Mouse (Mus musculus) intestine, postnatal 0 days (tissue): ENCODE measurements at regions not wholly inside any gene's neighbourhood (a gene's known extent, or its start where the extent isn't known, plus 50 kb on each side); places are given as distances from the start of the nearest gene placed in this dataset.
A peak's percentile ranks its signal among the peaks of the same experiment; 100 is the strongest.
"Not testable (repeated sequence)": the region's sequence is repeated elsewhere in the genome, so short reads cannot be mapped to it uniquely, and the experiment has no call there.

Experiments
- ATAC-seq: fragments of 200-750 bp; cut with Nextera tagmentation; 2 replicates; pipeline ENCODE4 v1.8.0; 2017; ENCODE audit warnings: mild to moderate bottlenecking, moderate TSS enrichment, moderate library complexity
- H3K27ac ChIP-seq: fragments of 300-500 bp; sonication (generic); 2 replicates; pipeline ENCODE4 v1.5.1; 2014; ENCODE audit warnings: mild to moderate bottlenecking, low read depth, low read length, moderate library complexity
- H3K27me3 ChIP-seq: fragments of 300-500 bp; sonication (generic); replicated peaks from 2 replicates; pipeline ENCODE4 v1.6.1; 2014; ENCODE audit warnings: low read length, mixed read lengths; ENCODE audit not compliant: control insufficient read depth, insufficient read depth
- H3K36me3 ChIP-seq: fragments of 300-500 bp; sonication (generic); 2 replicates; pipeline ENCODE4 v1.6.1; 2014; ENCODE audit warnings: mild to moderate bottlenecking, moderate library complexity; ENCODE audit not compliant: control insufficient read depth, insufficient read depth
- H3K4me1 ChIP-seq: fragments of 300-500 bp; sonication (generic); replicated peaks from 2 replicates; pipeline ENCODE4 v1.6.1; 2014; ENCODE audit warnings: antibody characterized with exemption, low read length, mixed read lengths; ENCODE audit not compliant: control insufficient read depth, insufficient read depth
- H3K4me2 ChIP-seq: fragments of 300-500 bp; sonication (generic); replicated peaks from 2 replicates; pipeline ENCODE4 v1.6.1; 2014; ENCODE audit warnings: low read depth, mild to moderate bottlenecking, moderate library complexity
- H3K4me3 ChIP-seq: fragments of 300-500 bp; sonication (generic); 2 replicates; pipeline ENCODE4 v1.5.1; 2014; ENCODE audit warnings: low read depth, low read length
- H3K9ac ChIP-seq: fragments of 300-500 bp; sonication (generic); 2 replicates; pipeline ENCODE4 v1.6.1; 2014; ENCODE audit warnings: mild to moderate bottlenecking, low read depth, low read length
- H3K9me3 ChIP-seq: fragments of 300-500 bp; sonication (generic); 2 replicates; pipeline ENCODE4 v1.6.1; 2016; ENCODE audit warnings: mixed run types; ENCODE audit not compliant: control insufficient read depth
- CTCF ChIP-seq: sonication (generic); IDR thresholded peaks from 2 replicates; pipeline ENCODE4 v1.5.1; 2016; ENCODE audit warnings: low read depth, mild to moderate bottlenecking, control low read depth, antibody characterized with exemption, moderate library complexity
- WGBS: fragments of 180-500 bp; shearing (Covaris S2); extraction: QIAGEN DNeasy Blood & Tissue Kit; methylation state at CpG from one replicate; pipeline ENCODE4 v1.1.7; 2014; 5-methylcytosine and 5-hydroxymethylcytosine counted together

- H3K4me3 ChIP-seq, H3K9me3 ChIP-seq, H3K4me2 ChIP-seq, H3K36me3 ChIP-seq, H3K27me3 ChIP-seq, H3K9ac ChIP-seq, ATAC-seq, H3K27ac ChIP-seq, H3K4me1 ChIP-seq: not testable (repeated sequence)
- WGBS: 11% methylated on average over 2 of the region's 2 CpGs
Measured at GRCm38 (mm10) chr17:9066633-9067032, 78.5 kb downstream of the 1700010I14Rik start.

DNA sequence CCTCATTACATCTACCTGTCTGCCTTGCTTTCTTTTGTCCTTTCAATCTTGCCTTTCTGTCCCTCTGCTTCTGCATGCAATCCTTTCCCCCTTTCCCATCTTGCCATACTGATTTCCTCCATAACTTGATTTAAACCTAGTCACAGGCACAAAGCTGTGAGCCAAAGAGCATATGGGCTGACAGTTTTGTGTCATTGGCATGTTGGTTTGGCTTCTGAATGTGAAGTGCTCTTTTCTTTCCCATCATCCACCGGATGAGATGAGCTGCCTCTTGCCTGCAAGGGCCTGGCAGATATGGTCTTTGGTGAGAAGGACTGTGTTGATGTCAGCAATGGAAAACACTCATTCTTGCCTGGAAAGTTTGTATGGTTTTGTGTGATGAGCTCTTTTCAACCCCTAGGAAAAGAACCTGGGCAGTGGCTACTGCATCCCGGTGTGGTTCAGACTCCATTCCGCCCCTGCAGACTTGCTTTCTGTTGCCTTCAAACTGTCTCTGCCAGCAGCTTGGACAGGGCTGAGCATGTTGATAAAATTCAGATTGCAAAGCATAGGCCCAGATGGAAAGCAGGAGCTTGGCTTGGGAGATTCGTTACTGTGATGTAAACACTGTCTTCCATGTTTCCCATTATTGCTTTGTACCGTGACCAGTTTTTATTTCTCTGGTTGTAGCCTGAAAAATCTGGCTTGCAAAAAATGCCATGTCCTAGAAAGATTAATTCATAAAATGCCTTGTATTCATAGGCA is 80.9 kb downstream of the 1700010I14Rik start:
- Histone ChIP-seq H3K9ac (no peak overlapping the region), H3K27ac (no peak overlapping the region), H3K36me3 (no peaks in the 10 kb centered on the region), H3K27me3 (no peaks in the 10 kb centered on the region), H3K9me3 (no peaks in the 10 kb centered on the region), H3K4me2 (no peak overlapping the region), H3K4me1 (no peaks in the 10 kb centered on the region), H3K4me3 (no peak overlapping the region)
- ATAC-seq: no peak
- WGBS: 78% methylated on average over 5 of the region's 5 CpGs
- TF ChIP-seq CTCF: no peak

DNA sequence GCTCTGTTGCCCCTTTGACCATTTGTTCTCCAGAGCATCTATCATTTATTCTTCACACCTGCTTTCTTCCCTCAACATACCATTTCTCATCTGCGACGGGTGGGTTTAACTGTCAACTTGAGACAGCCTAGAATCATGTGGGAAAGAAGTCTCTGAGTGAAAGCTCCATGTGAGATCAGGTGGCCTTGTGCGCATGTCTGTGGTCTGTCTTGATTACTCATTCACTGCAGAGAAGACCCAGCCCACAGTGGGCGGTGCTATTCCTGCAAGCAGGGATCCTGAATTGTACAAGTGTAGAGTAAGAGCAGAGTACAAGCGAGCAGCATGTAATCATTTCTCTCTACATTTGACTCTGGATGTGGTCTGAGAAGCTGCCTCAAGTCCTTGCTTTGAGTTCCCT is 95.5 kb downstream of the 1700010I14Rik start:
- no peak for TF ChIP-seq CTCF
- Histone ChIP-seq H3K36me3 (no peaks in the 10 kb centered on the region), H3K27me3 (no peaks in the 10 kb centered on the region), H3K27ac (no peak overlapping the region), H3K9ac (no peak overlapping the region), H3K9me3 (no peaks in the 10 kb centered on the region), H3K4me1 (no peaks in the 10 kb centered on the region), H3K4me3 (no peak overlapping the region), H3K4me2 (no peak overlapping the region)
- no peak for ATAC-seq
- WGBS: 87% methylated on average over 5 of the region's 5 CpGs

DNA sequence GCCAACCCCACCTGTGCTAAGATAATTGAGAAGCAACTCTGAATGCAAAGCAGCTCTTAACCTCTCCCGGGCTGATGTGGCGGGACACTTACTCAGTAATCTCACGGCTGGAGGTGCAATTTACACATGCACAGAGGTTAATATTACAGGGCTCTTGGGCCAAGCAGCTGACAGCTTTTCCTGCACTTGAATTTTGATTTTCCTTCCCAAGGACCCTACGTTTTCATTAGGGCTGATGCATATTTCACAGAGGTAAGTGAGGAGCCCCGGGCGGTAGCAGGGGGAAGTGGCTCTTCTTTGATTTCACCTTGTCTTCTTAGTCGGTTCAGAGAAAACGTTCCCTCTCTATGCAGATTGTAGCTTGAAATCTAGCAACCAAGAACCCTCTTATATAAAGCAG is 139.7 kb downstream of the 1700010I14Rik start:
- Histone ChIP-seq H3K9me3 (no peaks in the 10 kb centered on the region), H3K27me3 (no peaks in the 10 kb centered on the region), H3K36me3 (no peaks in the 10 kb centered on the region), H3K4me3 (no peak overlapping the region), H3K27ac (no peak overlapping the region), H3K9ac (no peak overlapping the region), H3K4me2 (no peak overlapping the region), H3K4me1 (no peaks in the 10 kb centered on the region)
- no peak for ATAC-seq
- no peak for TF ChIP-seq CTCF
- WGBS: 65% methylated on average over 8 of the region's 8 CpGs

DNA sequence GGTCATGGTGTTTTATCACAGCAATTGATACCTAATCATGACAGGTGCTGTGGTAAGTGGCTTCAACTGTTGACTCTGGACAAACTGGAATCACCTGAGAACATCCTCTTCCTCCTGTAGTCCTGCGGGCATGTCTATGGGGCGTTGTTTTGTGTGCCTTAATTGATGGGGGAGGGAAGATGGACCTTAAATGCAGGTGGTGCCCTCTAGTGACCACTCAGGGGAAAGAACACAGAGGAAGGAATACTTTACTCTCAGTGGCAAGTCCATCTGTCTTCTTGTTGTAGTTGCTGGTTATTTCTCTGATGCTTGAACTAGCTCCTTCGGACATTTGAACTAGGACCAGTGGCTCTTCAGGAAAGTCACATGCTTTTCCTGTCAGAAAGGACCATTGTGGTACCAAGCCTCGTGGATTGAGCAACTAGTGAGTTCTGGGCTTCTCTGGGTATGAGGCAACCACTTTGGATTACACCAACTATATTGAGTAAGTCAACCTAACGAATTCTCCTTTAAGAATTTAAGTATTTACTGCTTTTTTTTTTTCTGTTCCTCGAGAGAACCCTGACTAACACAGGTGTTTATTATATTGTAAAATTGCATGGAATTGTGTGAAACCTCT is 157.6 kb downstream of the 1700010I14Rik start:
- Histone ChIP-seq H3K4me1 (no peaks in the 10 kb centered on the region), H3K36me3 (no peaks in the 10 kb centered on the region), H3K27ac (no peak overlapping the region), H3K9ac (no peak overlapping the region), H3K9me3 (no peaks in the 10 kb centered on the region), H3K27me3 (no peaks in the 10 kb centered on the region), H3K4me2 (no peak overlapping the region), H3K4me3 (no peak overlapping the region)
- TF ChIP-seq CTCF: peak; percentile 46
- 61% methylated on average over 6 of the region's 6 CpGs for WGBS
- no peak for ATAC-seq

- Histone ChIP-seq H3K27ac (no peak overlapping the region), H3K36me3 (no peaks in the 10 kb centered on the region), H3K9ac (no peak overlapping the region), H3K4me1 (no peaks in the 10 kb centered on the region), H3K27me3 (no peaks in the 10 kb centered on the region), H3K4me3 (no peak overlapping the region), H3K9me3 (no peaks in the 10 kb centered on the region), H3K4me2 (no peak overlapping the region)
- peak; percentile 34 for TF ChIP-seq CTCF
- no peak for ATAC-seq
- 93% methylated on average over 1 of the region's 1 CpGs for WGBS
Measured at GRCm38 (mm10) chr17:9150654-9151053, 162.5 kb downstream of the 1700010I14Rik start.
